Mouse (Mus musculus): ENCODE measurements around the gene Sdc4. TPM values are rescaled to one million over a fixed set of nuclear protein-coding genes. Genes with fewer than 3 reads are reported as not detected.

Gene Sdc4
- polyA plus RNA-seq, 1 experiment: 6.1 TPM

DNA sequence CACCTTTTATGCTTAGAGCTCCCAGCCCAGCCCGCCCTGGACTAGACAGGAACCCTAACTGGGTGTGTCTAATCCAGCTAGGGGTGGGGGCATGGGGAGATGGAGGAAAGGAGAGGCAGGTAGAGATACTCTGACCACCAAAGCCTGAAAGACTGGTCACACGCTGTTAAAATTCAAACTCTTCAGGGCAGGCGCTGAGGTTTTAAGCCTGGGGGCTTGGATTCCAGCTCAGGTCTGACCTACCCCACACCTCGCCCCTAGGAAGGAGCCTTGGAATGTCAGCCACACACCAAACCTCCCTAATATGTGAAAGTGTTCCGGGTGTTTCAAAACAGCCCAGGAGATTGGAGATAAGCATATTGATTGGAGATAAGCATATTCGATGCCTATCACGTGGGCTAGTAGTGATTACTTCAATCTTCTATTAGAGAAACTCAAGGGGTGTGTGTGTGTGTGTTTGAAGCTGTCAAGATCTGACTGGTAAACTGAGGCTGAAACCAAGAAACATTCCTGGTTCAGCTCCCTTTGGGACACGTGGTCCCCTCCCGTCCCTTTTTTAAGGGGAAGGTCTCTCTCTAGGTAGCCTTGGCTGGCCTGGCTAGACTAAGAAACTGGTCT is 10.3 kb downstream of the Sdc4 start:
- Histone ChIP-seq H3K4me3 (replicated peaks) (no peak overlapping the region), H3K9me3 (no peaks in the 10 kb centered on the region), H3K36me3 (replicated peaks; ENCODE audit: low read length) (no peaks in the 10 kb centered on the region), H3K4me1 (peaks cover 16% of the 10 kb centered on the region), H3K27me3 (replicated peaks) (peaks cover 90% of the 10 kb centered on the region)
- no peak for TF ChIP-seq FLI1 (IDR thresholded peaks at IDR 0.05; ENCODE audit: low read length)
- TF ChIP-seq GATA1 (IDR thresholded peaks at IDR 0.05; ENCODE audit: borderline replicate concordance, low read length): no peak

GRCm38 (mm10) chr2:164432541-164433191 is 11.0 kb downstream of the Sdc4 start:
- TF ChIP-seq GATA1 (IDR thresholded peaks at IDR 0.05; ENCODE audit: borderline replicate concordance, low read length) (no peak), FLI1 (IDR thresholded peaks at IDR 0.05; ENCODE audit: low read length) (no peak)
- H3K27me3 ChIP-seq (replicated peaks): peaks cover 93% of the 10 kb centered on the region
- H3K36me3 ChIP-seq (replicated peaks; ENCODE audit: low read length): no peaks in the 10 kb centered on the region
- H3K9me3 ChIP-seq: no peaks in the 10 kb centered on the region
- H3K4me3 ChIP-seq (replicated peaks): no peak overlapping the region
- H3K4me1 ChIP-seq: peaks cover 16% of the 10 kb centered on the region

GRCm38 (mm10) chr2:164431676-164432465 is 11.8 kb downstream of the Sdc4 start:
- TF ChIP-seq FLI1 (IDR thresholded peaks at IDR 0.05; ENCODE audit: low read length) (no peak), GATA1 (IDR thresholded peaks at IDR 0.05; ENCODE audit: borderline replicate concordance, low read length) (no peak)
- H3K9me3 ChIP-seq: no peaks in the 10 kb centered on the region
- peaks cover 92% of the 10 kb centered on the region for H3K27me3 ChIP-seq (replicated peaks)
- no peaks in the 10 kb centered on the region for H3K36me3 ChIP-seq (replicated peaks; ENCODE audit: low read length)
- H3K4me1 ChIP-seq: peaks cover 16% of the 10 kb centered on the region
- H3K4me3 ChIP-seq (replicated peaks): no peak overlapping the region

DNA sequence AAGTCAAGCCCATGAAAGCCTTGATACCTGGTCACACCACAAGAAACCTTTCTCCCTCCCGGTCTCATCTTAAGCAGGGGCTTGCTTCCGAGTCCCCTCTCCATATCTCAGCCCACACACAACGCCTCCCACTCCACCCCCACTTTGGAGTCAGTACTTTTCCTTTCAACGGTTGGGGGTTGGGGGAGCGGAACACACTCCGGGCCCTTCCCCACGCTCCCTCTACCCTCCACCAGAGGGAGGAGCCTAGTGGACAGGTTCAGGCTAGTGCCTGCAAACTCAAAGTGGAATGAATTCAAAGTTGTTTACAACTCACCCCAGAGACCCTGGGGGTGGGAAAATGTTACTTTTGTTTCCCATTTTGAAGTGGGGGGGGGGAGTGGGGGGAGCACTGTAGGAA is 13.0 kb downstream of the Sdc4 start:
- Histone ChIP-seq H3K36me3 (replicated peaks; ENCODE audit: low read length) (no peaks in the 10 kb centered on the region), H3K4me3 (replicated peaks) (no peak overlapping the region), H3K9me3 (no peaks in the 10 kb centered on the region), H3K27me3 (replicated peaks) (peaks cover 93% of the 10 kb centered on the region), H3K4me1 (peaks cover 16% of the 10 kb centered on the region)
- TF ChIP-seq FLI1 (IDR thresholded peaks at IDR 0.05; ENCODE audit: low read length) (no peak), GATA1 (IDR thresholded peaks at IDR 0.05; ENCODE audit: borderline replicate concordance, low read length) (no peak)

- peaks cover 90% of the 10 kb centered on the region for H3K27me3 ChIP-seq (replicated peaks)
- no peaks in the 10 kb centered on the region for H3K9me3 ChIP-seq
- peaks cover 16% of the 10 kb centered on the region for H3K4me1 ChIP-seq
- no peak overlapping the region for H3K4me3 ChIP-seq (replicated peaks)
- TF ChIP-seq GATA1 (IDR thresholded peaks at IDR 0.05; ENCODE audit: borderline replicate concordance, low read length): no peak
- no peak for TF ChIP-seq FLI1 (IDR thresholded peaks at IDR 0.05; ENCODE audit: low read length)
- no peaks in the 10 kb centered on the region for H3K36me3 ChIP-seq (replicated peaks; ENCODE audit: low read length)
These were observed 13.6 kb downstream of the Sdc4 start for GRCm38 (mm10) chr2:164429881-164430615.

DNA sequence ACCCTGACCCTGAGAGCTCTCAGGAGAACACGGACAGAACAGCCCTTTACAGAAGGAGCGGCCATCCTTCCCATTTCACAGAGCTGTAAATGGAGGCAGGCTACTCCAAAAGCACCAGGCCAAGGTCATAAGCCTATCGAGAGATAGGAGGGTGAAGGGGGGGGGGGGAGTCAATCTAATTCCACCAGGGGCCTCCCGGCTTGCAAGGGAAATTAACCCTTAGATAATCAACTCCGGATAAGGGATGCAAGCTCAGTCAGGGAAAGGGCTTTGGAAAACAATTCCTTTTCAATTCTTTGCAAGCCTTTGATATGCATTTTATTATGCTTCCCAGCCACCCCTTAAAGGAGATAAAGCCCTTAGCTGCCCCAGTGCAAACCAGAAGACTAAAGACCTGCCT is 15.2 kb downstream of the Sdc4 start:
- no peaks in the 10 kb centered on the region for H3K36me3 ChIP-seq (replicated peaks; ENCODE audit: low read length)
- H3K4me1 ChIP-seq: peaks cover 16% of the 10 kb centered on the region
- peaks cover 79% of the 10 kb centered on the region for H3K27me3 ChIP-seq (replicated peaks)
- TF ChIP-seq GATA1 (IDR thresholded peaks at IDR 0.05; ENCODE audit: borderline replicate concordance, low read length): no peak
- no peak for TF ChIP-seq FLI1 (IDR thresholded peaks at IDR 0.05; ENCODE audit: low read length)
- H3K4me3 ChIP-seq (replicated peaks): no peak overlapping the region
- H3K9me3 ChIP-seq: no peaks in the 10 kb centered on the region

DNA sequence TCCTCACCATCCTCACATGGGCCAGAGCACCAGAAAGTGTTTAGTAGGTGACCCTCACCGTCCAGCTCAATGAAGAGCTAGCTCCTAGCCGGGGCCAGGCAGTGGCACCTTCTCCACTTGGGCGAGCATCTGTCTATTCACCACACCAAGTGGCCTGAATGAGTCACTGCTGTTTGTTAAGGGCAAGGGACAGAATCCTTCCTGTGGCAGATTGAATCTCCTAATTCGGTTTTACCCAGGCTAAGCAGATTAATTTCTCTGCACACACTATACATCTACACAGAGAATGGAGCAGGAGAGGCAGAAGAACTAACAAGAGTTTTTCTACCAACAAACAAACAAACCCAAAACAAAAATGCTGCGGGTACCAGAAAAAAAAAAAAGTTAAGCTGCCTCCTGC is 16.7 kb downstream of the Sdc4 start:
- peaks cover 76% of the 10 kb centered on the region for H3K27me3 ChIP-seq (replicated peaks)
- no peak for TF ChIP-seq FLI1 (IDR thresholded peaks at IDR 0.05; ENCODE audit: low read length)
- no peak for TF ChIP-seq GATA1 (IDR thresholded peaks at IDR 0.05; ENCODE audit: borderline replicate concordance, low read length)

DNA sequence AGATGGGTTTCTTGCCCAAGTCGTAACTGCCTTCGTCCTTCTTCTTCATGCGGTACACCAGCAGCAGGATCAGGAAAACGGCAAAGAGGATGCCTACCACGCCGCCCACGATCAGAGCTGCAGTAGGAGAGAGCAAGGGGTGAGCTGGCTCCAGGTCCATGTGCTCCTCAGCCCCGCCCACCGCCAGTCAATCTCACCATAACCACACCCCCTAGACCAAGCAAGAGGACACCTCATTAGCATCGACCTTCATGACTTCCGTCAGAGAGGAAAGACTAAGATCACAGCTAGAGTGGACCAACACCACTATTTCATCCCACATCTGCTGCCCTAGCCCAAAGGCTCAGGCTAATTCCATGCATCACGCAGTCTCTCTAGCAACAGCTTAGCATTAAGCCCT is 17.6 kb downstream of the Sdc4 start:
- Histone ChIP-seq H3K4me1 (0 out of 2 replicates have a peak, but pooled peaks cover 3% of the 10 kb centered on the region), H3K9me3 (no peaks in the 10 kb centered on the region), H3K36me3 (replicated peaks; ENCODE audit: low read length) (no peaks in the 10 kb centered on the region), H3K27me3 (replicated peaks) (peaks cover 76% of the 10 kb centered on the region), H3K4me3 (replicated peaks) (no peak overlapping the region)
- no peak for TF ChIP-seq GATA1 (IDR thresholded peaks at IDR 0.05; ENCODE audit: borderline replicate concordance, low read length)
- TF ChIP-seq FLI1 (IDR thresholded peaks at IDR 0.05; ENCODE audit: low read length): no peak

More for the DNA sequence above, 16.7 kb downstream of the Sdc4 start:
- Histone ChIP-seq H3K36me3 (replicated peaks; ENCODE audit: low read length) (no peaks in the 10 kb centered on the region), H3K4me1 (peaks cover 5% of the 10 kb centered on the region), H3K4me3 (replicated peaks) (no peak overlapping the region), H3K9me3 (no peaks in the 10 kb centered on the region)

GRCm38 (mm10) chr2:164425401-164425800 is 18.3 kb downstream of the Sdc4 start:
- H3K36me3 ChIP-seq (replicated peaks; ENCODE audit: low read length): no peaks in the 10 kb centered on the region
- TF ChIP-seq GATA1 (IDR thresholded peaks at IDR 0.05; ENCODE audit: borderline replicate concordance, low read length) (no peak), FLI1 (IDR thresholded peaks at IDR 0.05; ENCODE audit: low read length) (no peak)

More at GRCm38 (mm10) chr2:164425401-164425800, 18.3 kb downstream of the Sdc4 start:
- no peaks in the 10 kb centered on the region for H3K9me3 ChIP-seq
- H3K4me3 ChIP-seq (replicated peaks): no peak overlapping the region
- no peaks in the 10 kb centered on the region for H3K4me1 ChIP-seq
- H3K27me3 ChIP-seq (replicated peaks): peaks cover 68% of the 10 kb centered on the region

Measured in megakaryocyte, embryonic 14.5 days (primary cell).